Mouse (Mus musculus) bone marrow macrophage, adult 2 months (primary cell): ENCODE data around the gene Magee2.
"Not testable (repeated sequence)": the region's sequence is repeated elsewhere in the genome, so short reads cannot be mapped to it uniquely, and the experiment has no call there.

Experiments used
- CTCF ChIP-seq: IDR thresholded peaks from 2 replicates; pipeline ENCODE4 v1.5.1; 2012; ENCODE audit warnings: low read depth, mild to moderate bottlenecking, low read length, moderate library complexity
- POLR2A ChIP-seq: IDR thresholded peaks from 2 replicates; pipeline ENCODE4 v1.6.1; 2012; ENCODE audit warnings: mild to moderate bottlenecking, low read depth, low read length, borderline replicate concordance

DNA sequence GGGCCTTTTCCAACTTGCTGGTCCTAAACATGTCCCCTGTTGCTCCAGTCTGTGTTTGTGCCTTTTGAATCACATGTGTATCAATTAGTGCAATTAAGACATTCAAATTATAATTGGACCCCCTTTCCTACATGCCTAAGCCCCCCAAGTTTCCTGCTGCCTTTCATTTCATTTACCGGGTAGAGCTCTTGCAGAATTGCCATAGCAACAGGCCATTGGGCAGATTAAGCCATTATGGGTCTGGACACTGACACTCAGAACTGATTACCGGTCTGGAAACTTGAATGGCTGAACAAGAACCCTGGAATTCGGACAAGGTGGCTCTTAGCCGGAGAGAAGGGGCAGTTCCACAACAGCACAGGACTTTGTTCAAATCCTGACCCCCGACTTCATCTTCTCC lies 39.5 kb downstream of the Magee2 start:
- TF ChIP-seq CTCF, POLR2A: not testable (repeated sequence)
